Mouse (Mus musculus) myocyte (in vitro differentiated cells): Measurements from ENCODE around the gene Acox3.

Source experiments
- E2F4 ChIP-seq: IDR thresholded peaks from one replicate; pipeline ENCODE4 v1.6.1; 2011; ENCODE audit warnings: mild to moderate bottlenecking, control low read depth, moderate library complexity; ENCODE audit not compliant: insufficient read depth
- USF1 ChIP-seq: IDR thresholded peaks from one replicate; pipeline ENCODE4 v1.6.1; 2011; ENCODE audit warnings: low read depth, mild to moderate bottlenecking, control low read depth, moderate library complexity

GRCm38 (mm10) chr5:35537474-35537873 is 45.4 kb upstream of the Acox3 start:
- TF ChIP-seq E2F4 = no peak
- no peak for TF ChIP-seq USF1
